Mouse (Mus musculus): ENCODE data around the gene Tiam1. TPM values are rescaled to one million over a fixed set of nuclear protein-coding genes. Genes with fewer than 3 reads are reported as not detected.
A peak's percentile ranks its signal among the peaks of the same experiment; 100 is the strongest.

Gene Tiam1
- polyA plus RNA-seq, 1 experiment from 2014 or later = 24.9 TPM

GRCm38 (mm10) chr16:89922458-89922857 lies 221.1 kb downstream of the Tiam1 start:
- ATAC-seq (replicated peaks; ENCODE audit: insufficient number of reproducible peaks, low FRiP score, low TSS enrichment) = no peak
- Histone ChIP-seq H3K4me2 (no peak overlapping the region), H3K27ac (ENCODE audit: low read depth, low read length) (no peak overlapping the region), H3K36me3 (ENCODE audit: control insufficient read depth, insufficient read depth, low read length) (no peaks in the 10 kb centered on the region), H3K9ac (ENCODE audit: low read depth, low read length) (no peak overlapping the region), H3K9me3 (replicated peaks; ENCODE audit: control insufficient read depth, low read length) (no peaks in the 10 kb centered on the region), H3K4me1 (ENCODE audit: control insufficient read depth, insufficient read depth, low read length) (peaks cover 8% of the 10 kb centered on the region), H3K27me3 (ENCODE audit: control insufficient read depth, insufficient read depth, low read length) (no peaks in the 10 kb centered on the region), H3K4me3 (ENCODE audit: low read depth, low read length) (no peak overlapping the region)
- WGBS (ENCODE audit: insufficient replicate concordance) = 81% methylated on average over 8 of the region's 8 CpGs

GRCm38 (mm10) chr16:89921370-89921769 lies 222.2 kb downstream of the Tiam1 start:
- Histone ChIP-seq H3K9ac (ENCODE audit: low read depth, low read length) (no peak overlapping the region), H3K9me3 (replicated peaks; ENCODE audit: control insufficient read depth, low read length) (no peaks in the 10 kb centered on the region), H3K27me3 (ENCODE audit: control insufficient read depth, insufficient read depth, low read length) (no peaks in the 10 kb centered on the region), H3K4me1 (ENCODE audit: control insufficient read depth, insufficient read depth, low read length) (peaks cover 8% of the 10 kb centered on the region), H3K36me3 (ENCODE audit: control insufficient read depth, insufficient read depth, low read length) (no peaks in the 10 kb centered on the region), H3K4me2 (no peak overlapping the region), H3K4me3 (ENCODE audit: low read depth, low read length) (no peak overlapping the region), H3K27ac (ENCODE audit: low read depth, low read length) (no peak overlapping the region)
- no peak for ATAC-seq (replicated peaks; ENCODE audit: insufficient number of reproducible peaks, low FRiP score, low TSS enrichment)
- 85% methylated on average over 14 of the region's 14 CpGs for WGBS (ENCODE audit: insufficient replicate concordance)

GRCm38 (mm10) chr16:89920417-89920816 lies 223.2 kb downstream of the Tiam1 start:
- ATAC-seq (replicated peaks; ENCODE audit: insufficient number of reproducible peaks, low FRiP score, low TSS enrichment) = no peak
- Histone ChIP-seq H3K9me3 (replicated peaks; ENCODE audit: control insufficient read depth, low read length) (no peaks in the 10 kb centered on the region), H3K4me1 (ENCODE audit: control insufficient read depth, insufficient read depth, low read length) (peaks cover 8% of the 10 kb centered on the region), H3K4me3 (ENCODE audit: low read depth, low read length) (no peak overlapping the region), H3K27me3 (ENCODE audit: control insufficient read depth, insufficient read depth, low read length) (no peaks in the 10 kb centered on the region), H3K36me3 (ENCODE audit: control insufficient read depth, insufficient read depth, low read length) (no peaks in the 10 kb centered on the region), H3K9ac (ENCODE audit: low read depth, low read length) (no peak overlapping the region), H3K27ac (ENCODE audit: low read depth, low read length) (no peak overlapping the region), H3K4me2 (no peak overlapping the region)
- 77% methylated on average over 8 of the region's 8 CpGs for WGBS (ENCODE audit: insufficient replicate concordance)

GRCm38 (mm10) chr16:89917404-89917803 lies 226.2 kb downstream of the Tiam1 start:
- Histone ChIP-seq H3K4me3 (ENCODE audit: low read depth, low read length) (no peak overlapping the region), H3K27ac (ENCODE audit: low read depth, low read length) (no peak overlapping the region), H3K4me2 (no peak overlapping the region), H3K27me3 (ENCODE audit: control insufficient read depth, insufficient read depth, low read length) (no peaks in the 10 kb centered on the region), H3K36me3 (ENCODE audit: control insufficient read depth, insufficient read depth, low read length) (no peaks in the 10 kb centered on the region), H3K9me3 (replicated peaks; ENCODE audit: control insufficient read depth, low read length) (no peaks in the 10 kb centered on the region), H3K9ac (ENCODE audit: low read depth, low read length) (no peak overlapping the region), H3K4me1 (ENCODE audit: control insufficient read depth, insufficient read depth, low read length) (no peaks in the 10 kb centered on the region)
- no peak for ATAC-seq (replicated peaks; ENCODE audit: insufficient number of reproducible peaks, low FRiP score, low TSS enrichment)
- 93% methylated on average over 15 of the region's 15 CpGs for WGBS (ENCODE audit: insufficient replicate concordance)

- Histone ChIP-seq H3K4me3 (ENCODE audit: low read depth, low read length) (no peak overlapping the region), H3K36me3 (ENCODE audit: control insufficient read depth, insufficient read depth, low read length) (no peaks in the 10 kb centered on the region), H3K27me3 (ENCODE audit: control insufficient read depth, insufficient read depth, low read length) (no peaks in the 10 kb centered on the region), H3K9ac (ENCODE audit: low read depth, low read length) (no peak overlapping the region), H3K27ac (ENCODE audit: low read depth, low read length) (no peak overlapping the region), H3K4me1 (ENCODE audit: control insufficient read depth, insufficient read depth, low read length) (no peaks in the 10 kb centered on the region), H3K9me3 (replicated peaks; ENCODE audit: control insufficient read depth, low read length) (no peaks in the 10 kb centered on the region), H3K4me2 (no peak overlapping the region)
- WGBS (ENCODE audit: insufficient replicate concordance) = 89% methylated on average over 4 of the region's 4 CpGs
- no peak for ATAC-seq (replicated peaks; ENCODE audit: insufficient number of reproducible peaks, low FRiP score, low TSS enrichment)
Observed at GRCm38 (mm10) chr16:89914946-89915345, 228.6 kb downstream of the Tiam1 start.

GRCm38 (mm10) chr16:89912686-89913375 lies 230.7 kb downstream of the Tiam1 start:
- H3K4me3 ChIP-seq (ENCODE audit: low read depth, low read length) = no peak overlapping the region
- no peaks in the 10 kb centered on the region for H3K4me1 ChIP-seq (ENCODE audit: control insufficient read depth, insufficient read depth, low read length)
- no peak overlapping the region for H3K4me2 ChIP-seq
- no peaks in the 10 kb centered on the region for H3K36me3 ChIP-seq (ENCODE audit: control insufficient read depth, insufficient read depth, low read length)
- H3K9ac ChIP-seq (ENCODE audit: low read depth, low read length) = no peak overlapping the region
- no peaks in the 10 kb centered on the region for H3K9me3 ChIP-seq (replicated peaks; ENCODE audit: control insufficient read depth, low read length)
- no peak overlapping the region for H3K27ac ChIP-seq (ENCODE audit: low read depth, low read length)
- 73% methylated on average over 8 of the region's 8 CpGs for WGBS (ENCODE audit: insufficient replicate concordance)
- H3K27me3 ChIP-seq (ENCODE audit: control insufficient read depth, insufficient read depth, low read length) = no peaks in the 10 kb centered on the region
- ATAC-seq (replicated peaks; ENCODE audit: insufficient number of reproducible peaks, low FRiP score, low TSS enrichment) = no peak

GRCm38 (mm10) chr16:89909393-89910068 lies 234.0 kb downstream of the Tiam1 start:
- 72% methylated on average over 26 of the region's 26 CpGs for WGBS (ENCODE audit: insufficient replicate concordance)
- ATAC-seq (replicated peaks; ENCODE audit: insufficient number of reproducible peaks, low FRiP score, low TSS enrichment) = no peak
- Histone ChIP-seq H3K4me2 (0 out of 2 replicates have a peak overlapping the region, but pooled peaks have one; percentile 19), H3K27me3 (ENCODE audit: control insufficient read depth, insufficient read depth, low read length) (no peaks in the 10 kb centered on the region), H3K4me1 (ENCODE audit: control insufficient read depth, insufficient read depth, low read length) (no peaks in the 10 kb centered on the region), H3K9ac (ENCODE audit: low read depth, low read length) (0 out of 2 replicates have a peak overlapping the region, but pooled peaks have one; percentile 16), H3K4me3 (ENCODE audit: low read depth, low read length) (no peak overlapping the region), H3K36me3 (ENCODE audit: control insufficient read depth, insufficient read depth, low read length) (no peaks in the 10 kb centered on the region), H3K27ac (ENCODE audit: low read depth, low read length) (no peak overlapping the region), H3K9me3 (replicated peaks; ENCODE audit: control insufficient read depth, low read length) (no peaks in the 10 kb centered on the region)

- no peaks in the 10 kb centered on the region for H3K4me1 ChIP-seq (ENCODE audit: control insufficient read depth, insufficient read depth, low read length)
- H3K4me3 ChIP-seq (ENCODE audit: low read depth, low read length) = no peak overlapping the region
- no peaks in the 10 kb centered on the region for H3K27me3 ChIP-seq (ENCODE audit: control insufficient read depth, insufficient read depth, low read length)
- WGBS (ENCODE audit: insufficient replicate concordance) = 89% methylated on average over 9 of the region's 9 CpGs
- no peaks in the 10 kb centered on the region for H3K9me3 ChIP-seq (replicated peaks; ENCODE audit: control insufficient read depth, low read length)
- H3K9ac ChIP-seq (ENCODE audit: low read depth, low read length) = no peak overlapping the region
- H3K27ac ChIP-seq (ENCODE audit: low read depth, low read length) = no peak overlapping the region
- H3K4me2 ChIP-seq = no peak overlapping the region
- no peak for ATAC-seq (replicated peaks; ENCODE audit: insufficient number of reproducible peaks, low FRiP score, low TSS enrichment)
- H3K36me3 ChIP-seq (ENCODE audit: control insufficient read depth, insufficient read depth, low read length) = no peaks in the 10 kb centered on the region
Observed at GRCm38 (mm10) chr16:89907651-89908050, 235.9 kb downstream of the Tiam1 start.

GRCm38 (mm10) chr16:89906909-89907308 lies 236.7 kb downstream of the Tiam1 start:
- no peaks in the 10 kb centered on the region for H3K9me3 ChIP-seq (replicated peaks; ENCODE audit: control insufficient read depth, low read length)
- no peaks in the 10 kb centered on the region for H3K27me3 ChIP-seq (ENCODE audit: control insufficient read depth, insufficient read depth, low read length)
- WGBS (ENCODE audit: insufficient replicate concordance) = 81% methylated on average over 7 of the region's 7 CpGs
- H3K36me3 ChIP-seq (ENCODE audit: control insufficient read depth, insufficient read depth, low read length) = no peaks in the 10 kb centered on the region
- no peak overlapping the region for H3K27ac ChIP-seq (ENCODE audit: low read depth, low read length)
- H3K4me2 ChIP-seq = no peak overlapping the region
- H3K4me1 ChIP-seq (ENCODE audit: control insufficient read depth, insufficient read depth, low read length) = no peaks in the 10 kb centered on the region
- no peak overlapping the region for H3K4me3 ChIP-seq (ENCODE audit: low read depth, low read length)
- no peak for ATAC-seq (replicated peaks; ENCODE audit: insufficient number of reproducible peaks, low FRiP score, low TSS enrichment)
- H3K9ac ChIP-seq (ENCODE audit: low read depth, low read length) = no peak overlapping the region
